Mouse (Mus musculus): ENCODE data around the gene Mylk3.

GRCm38 (mm10) chr8:85381926-85382325 is 4.2 kb downstream of the Mylk3 start:
- TF ChIP-seq POLR2A (IDR thresholded peaks at IDR 0.05; ENCODE audit: insufficient read depth, low read length): no peak
- no peak for TF ChIP-seq CTCF (IDR thresholded peaks at IDR 0.05; ENCODE audit: low read depth, low read length)

All from ES-Bruce4 (cell line).